Mouse (Mus musculus) intestine, embryonic 14.5 days (tissue): ENCODE measurements around the gene Vsig10l. TPM values are rescaled to one million over a fixed set of nuclear protein-coding genes. Genes with fewer than 3 reads are reported as not detected.

Experiments used
- ATAC-seq: fragments of 200-750 bp; cut with Nextera tagmentation; replicated peaks from 2 replicates; pipeline ENCODE4 v1.8.0; 2017; ENCODE audit warnings: low read depth, moderate number of reproducible peaks, moderate TSS enrichment, moderate library complexity; ENCODE audit not compliant: low FRiP score, low TSS enrichment
- DNase-seq: peaks from one replicate; pipeline ENCODE4 v3.0.0-alpha.2; 2018; ENCODE audit warnings: low spot score
- H3K27ac ChIP-seq: fragments of 300-500 bp; sonication (generic); 2 replicates; pipeline ENCODE4 v1.5.1; 2014; ENCODE audit warnings: low read depth, mild to moderate bottlenecking, control low read depth
- H3K27me3 ChIP-seq: fragments of 300-500 bp; sonication (generic); replicated peaks from 2 replicates; pipeline ENCODE4 v1.6.1; 2014; ENCODE audit warnings: low read length, control low read depth; ENCODE audit not compliant: control insufficient read depth, insufficient read depth
- H3K36me3 ChIP-seq: fragments of 300-500 bp; sonication (generic); 2 replicates; pipeline ENCODE4 v1.6.1; 2014; ENCODE audit warnings: low read length, control low read depth; ENCODE audit not compliant: control insufficient read depth, insufficient read depth
- H3K4me1 ChIP-seq: fragments of 300-500 bp; sonication (generic); replicated peaks from 2 replicates; pipeline ENCODE4 v1.6.1; 2014; ENCODE audit warnings: low read length, control low read depth, mixed read lengths; ENCODE audit not compliant: control insufficient read depth, insufficient read depth
- H3K4me2 ChIP-seq: fragments of 300-500 bp; sonication (generic); 2 replicates; pipeline ENCODE4 v1.6.1; 2014; ENCODE audit warnings: low read length
- H3K4me3 ChIP-seq: fragments of 300-500 bp; sonication (generic); 2 replicates; pipeline ENCODE4 v1.5.1; 2014; ENCODE audit warnings: low read depth, low read length, control low read depth, mixed read lengths
- H3K9ac ChIP-seq: fragments of 300-500 bp; sonication (generic); 2 replicates; pipeline ENCODE4 v1.6.1; 2014; ENCODE audit warnings: mild to moderate bottlenecking, low read length
- H3K9me3 ChIP-seq: fragments of 300-500 bp; sonication (generic); 2 replicates; pipeline ENCODE4 v1.6.1; 2016; ENCODE audit warnings: low read length, control low read depth; ENCODE audit not compliant: control insufficient read depth
- WGBS: fragments of 180-500 bp; shearing (Covaris S2); extraction: QIAGEN DNeasy Blood & Tissue Kit; methylation state at CpG from one replicate; pipeline ENCODE4 v1.1.7; 2014; 5-methylcytosine and 5-hydroxymethylcytosine counted together
- polyA plus RNA-seq: library from polyadenylated mRNA; unstranded; fragments of >200 nt; fragmentation: Nextera tagmentation; extraction: Ambion mirVana; gene quantifications from 2 replicates; pipeline ENCODE4 v1.2.1, GENCODE M21; 2014

Vsig10l gene
- polyA plus RNA-seq, 1 experiment from 2014 or later: 4.2 TPM

- no peak for DNase-seq
Measured at GRCm38 (mm10) chr7:43436341-43437255, 26.4 kb upstream of the Vsig10l start, which contains the start of gene Nkg7. Gene Nkg7 (plus strand): TSS chr7:43437073.

GRCm38 (mm10) chr7:43438611-43439010 lies 24.3 kb upstream of the Vsig10l start:
- Histone ChIP-seq H3K27ac (no peak overlapping the region), H3K9ac (no peak overlapping the region), H3K9me3 (no peaks in the 10 kb centered on the region), H3K4me2 (no peak overlapping the region), H3K27me3 (no peaks in the 10 kb centered on the region), H3K4me3 (no peak overlapping the region), H3K4me1 (peaks cover 3% of the 10 kb centered on the region; the same call in 1 of the 2 replicates), H3K36me3 (no peaks in the 10 kb centered on the region)
- no peak for ATAC-seq
- no peak for DNase-seq
- WGBS: 78% methylated on average over 4 of the region's 4 CpGs

More at GRCm38 (mm10) chr7:43436341-43437255, 26.4 kb upstream of the Vsig10l start, which contains the start of gene Nkg7:
- no peaks in the 10 kb centered on the region for H3K9me3 ChIP-seq
- no peak for ATAC-seq
- no peak within 1 kb of the TSS for H3K9ac ChIP-seq
- no peak within 1 kb of the TSS for H3K4me3 ChIP-seq
- no peak within 1 kb of the TSS for H3K4me2 ChIP-seq
- H3K4me1 ChIP-seq: no peaks in the 10 kb centered on the region
- H3K36me3 ChIP-seq: no peaks in the 10 kb centered on the region
- WGBS: 73% methylated on average over 10 of the region's 10 CpGs
- no peaks in the 10 kb centered on the region for H3K27me3 ChIP-seq
- no peak within 1 kb of the TSS for H3K27ac ChIP-seq

GRCm38 (mm10) chr7:43440482-43440881 lies 22.5 kb upstream of the Vsig10l start, which contains the start of gene Cldnd2:
Gene Cldnd2 (plus strand): TSS chr7:43440782.
- 77% methylated on average over 6 of the region's 6 CpGs for WGBS
- Histone ChIP-seq H3K4me3 (no peak within 1 kb of the TSS), H3K27ac (no peak within 1 kb of the TSS), H3K4me1 (peaks cover 10% of the 10 kb centered on the region), H3K36me3 (no peaks in the 10 kb centered on the region), H3K4me2 (no peak within 1 kb of the TSS), H3K27me3 (no peaks in the 10 kb centered on the region), H3K9me3 (no peaks in the 10 kb centered on the region), H3K9ac (no peak within 1 kb of the TSS)
- ATAC-seq: no peak
- DNase-seq: no peak

- no peaks in the 10 kb centered on the region for H3K27me3 ChIP-seq
- no peak overlapping the region for H3K4me2 ChIP-seq
- no peaks in the 10 kb centered on the region for H3K36me3 ChIP-seq
- H3K4me3 ChIP-seq: no peak overlapping the region
- WGBS: 88% methylated on average over 3 of the region's 3 CpGs
- no peak overlapping the region for H3K9ac ChIP-seq
- DNase-seq (no peak), ATAC-seq (no peak)
- peaks cover 10% of the 10 kb centered on the region for H3K4me1 ChIP-seq
- no peaks in the 10 kb centered on the region for H3K9me3 ChIP-seq
- no peak overlapping the region for H3K27ac ChIP-seq
Measured at GRCm38 (mm10) chr7:43441071-43441470, 21.9 kb upstream of the Vsig10l start.

- Histone ChIP-seq H3K9ac (peak overlapping the region; percentile 61), H3K4me2 (peak overlapping the region; percentile 91), H3K4me1 (peaks cover 10% of the 10 kb centered on the region), H3K9me3 (no peaks in the 10 kb centered on the region), H3K36me3 (no peaks in the 10 kb centered on the region), H3K27ac (peak overlapping the region; percentile 98), H3K27me3 (no peaks in the 10 kb centered on the region), H3K4me3 (peak overlapping the region; percentile 63)
- 2% methylated on average over 9 of the region's 9 CpGs for WGBS
- DNase-seq (peak; percentile 55), ATAC-seq (0 out of 2 replicates have a peak, but pooled peaks have one; percentile 12)
Measured at GRCm38 (mm10) chr7:43442684-43443083, 20.3 kb upstream of the Vsig10l start.

- ATAC-seq: peak; percentile 91
- WGBS: 1% methylated on average over 36 of the region's 36 CpGs
Measured at GRCm38 (mm10) chr7:43443126-43443916, 19.6 kb upstream of the Vsig10l start.

GRCm38 (mm10) chr7:43443917-43444293 lies 19.0 kb upstream of the Vsig10l start, which contains the start of the genes Etfb and Gm45233:
Gene Etfb (plus strand): TSS chr7:43444083.
Gene Gm45233 (plus strand): TSS chr7:43444128.
- Histone ChIP-seq H3K9me3 (no peaks in the 10 kb centered on the region), H3K36me3 (no peaks in the 10 kb centered on the region), H3K4me2 (peak within 1 kb of the TSS; percentile 91), H3K4me1 (peaks cover 10% of the 10 kb centered on the region), H3K4me3 (peak within 1 kb of the TSS; percentile 63), H3K27me3 (no peaks in the 10 kb centered on the region), H3K9ac (peak within 1 kb of the TSS; percentile 61), H3K27ac (peak within 1 kb of the TSS; percentile 98)
- under 1% methylated on average over 27 of the region's 27 CpGs for WGBS
- peak; percentile 95 for ATAC-seq
- no peak for DNase-seq

More at GRCm38 (mm10) chr7:43443126-43443916, 19.6 kb upstream of the Vsig10l start:
- H3K27me3 ChIP-seq: no peaks in the 10 kb centered on the region
- H3K4me3 ChIP-seq: peak overlapping the region; percentile 63
- peak overlapping the region; percentile 91 for H3K4me2 ChIP-seq
- peak overlapping the region; percentile 98 for H3K27ac ChIP-seq
- DNase-seq: peak; percentile 89
- no peaks in the 10 kb centered on the region for H3K9me3 ChIP-seq
- H3K4me1 ChIP-seq: peaks cover 10% of the 10 kb centered on the region
- H3K36me3 ChIP-seq: no peaks in the 10 kb centered on the region
- peak overlapping the region; percentile 61 for H3K9ac ChIP-seq

GRCm38 (mm10) chr7:43447801-43448200 lies 15.2 kb upstream of the Vsig10l start:
- WGBS: 91% methylated on average over 4 of the region's 4 CpGs
- no peak overlapping the region for H3K4me2 ChIP-seq
- H3K9me3 ChIP-seq: no peaks in the 10 kb centered on the region
- no peaks in the 10 kb centered on the region for H3K27me3 ChIP-seq
- DNase-seq (no peak), ATAC-seq (no peak)
- H3K36me3 ChIP-seq: peaks cover 18% of the 10 kb centered on the region
- no peak overlapping the region for H3K4me3 ChIP-seq
- H3K4me1 ChIP-seq: peaks cover 7% of the 10 kb centered on the region
- no peak overlapping the region for H3K9ac ChIP-seq
- no peak overlapping the region for H3K27ac ChIP-seq
